Mouse (Mus musculus): ENCODE measurements around the gene E030018B13Rik. TPM values are rescaled to one million over a fixed set of nuclear protein-coding genes. Genes with fewer than 3 reads are reported as not detected.

E030018B13Rik gene
- total RNA-seq, 2 experiments from 2014 or later = not detected

DNA sequence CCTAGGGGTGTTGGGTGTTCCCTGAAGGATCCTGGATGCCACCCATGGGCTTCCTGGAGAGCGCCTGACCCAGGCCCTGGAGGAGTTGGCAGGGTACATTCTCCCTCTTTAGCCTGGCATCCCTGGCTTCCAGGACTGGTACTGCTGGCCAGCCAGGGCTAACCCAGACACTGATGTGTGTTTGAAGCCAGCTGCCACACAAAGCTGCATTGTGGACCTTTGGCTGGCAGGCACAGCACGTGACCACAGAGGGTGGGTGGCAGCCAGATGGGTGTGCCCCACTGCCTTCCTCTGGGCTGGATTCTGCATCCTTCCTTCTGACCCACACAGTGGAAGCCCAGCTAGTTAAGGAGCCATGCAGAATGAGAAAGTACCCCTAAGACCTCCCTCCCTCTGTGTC, 48.5 kb downstream of the E030018B13Rik start:
- DNase-seq = no peak

- DNase-seq = no peak
Measured at GRCm38 (mm10) chr7:63965635-63966418, 49.2 kb downstream of the E030018B13Rik start.

GRCm38 (mm10) chr7:63969941-63970340, 53.3 kb downstream of the E030018B13Rik start:
- no peak for DNase-seq

Other genes with a start within 250 kb of the E030018B13Rik start
- gene Klf13, start 22.1 kb downstream of the E030018B13Rik start, total RNA-seq (2021) = 10 to 100 TPM; 73.9 to 77.8 TPM
- gene Trpm1, start 237.0 kb downstream of the E030018B13Rik start, total RNA-seq (2021) = not detected